Mouse (Mus musculus) thymus, adult 2 months (tissue): Measurements from ENCODE around the gene Slc22a14. TPM values are rescaled to one million over a fixed set of nuclear protein-coding genes. Genes with fewer than 3 reads are reported as not detected.
A peak's percentile ranks its signal among the peaks of the same experiment; 100 is the strongest.

Source experiments
- DNase-seq: peaks from one replicate; pipeline ENCODE4 v3.0.0; 2021
- H3K27ac ChIP-seq: fragments of 200-500 bp; 2 replicates; pipeline ENCODE4 v1.5.1; 2012; ENCODE audit warnings: low read length, control low read depth; ENCODE audit not compliant: control insufficient read depth, insufficient read depth
- H3K27me3 ChIP-seq: fragments of 200-500 bp; 2 replicates; pipeline ENCODE4 v1.6.1; 2012; ENCODE audit warnings: mild to moderate bottlenecking, low read length, moderate library complexity, mixed read lengths; ENCODE audit not compliant: control insufficient read depth, insufficient read depth
- H3K36me3 ChIP-seq: fragments of 200-500 bp; 2 replicates; pipeline ENCODE4 v1.6.1; 2012; ENCODE audit warnings: mild to moderate bottlenecking, low read length, moderate library complexity; ENCODE audit not compliant: control insufficient read depth, insufficient read depth
- H3K4me1 ChIP-seq: fragments of 200-500 bp; replicated peaks from 2 replicates; pipeline ENCODE4 v1.6.1; 2012; ENCODE audit warnings: low read length; ENCODE audit not compliant: control insufficient read depth, insufficient read depth
- H3K4me3 ChIP-seq: fragments of 200-500 bp; 2 replicates; pipeline ENCODE4 v1.5.1; 2012; ENCODE audit warnings: mild to moderate bottlenecking, low read length, control low read depth, moderate library complexity; ENCODE audit not compliant: control insufficient read depth, insufficient read depth
- CTCF ChIP-seq: fragments of 200-500 bp; IDR thresholded peaks from 2 replicates; pipeline ENCODE4 v1.5.1; 2012; ENCODE audit warnings: mild to moderate bottlenecking, control low read depth, low read length, moderate library complexity, borderline replicate concordance; ENCODE audit not compliant: control insufficient read depth, poor library complexity, insufficient read depth; ENCODE audit errors: extremely low read depth
- POLR2A ChIP-seq: fragments of 200-500 bp; IDR thresholded peaks from 2 replicates; pipeline ENCODE4 v1.6.1; 2012; ENCODE audit warnings: mild to moderate bottlenecking, low read length, control low read depth, moderate library complexity; ENCODE audit not compliant: control insufficient read depth, poor library complexity, insufficient read depth; ENCODE audit errors: extremely low read depth
- WGBS: fragments of 180-500 bp; shearing (Covaris S2); methylation state at CpG from one replicate; pipeline ENCODE4 v1.1.7; 2018; 5-methylcytosine and 5-hydroxymethylcytosine counted together
- polyA plus RNA-seq: library from polyadenylated mRNA; depleted of rRNA; stranded (reverse); fragments of >200 nt; gene quantifications from 2 replicates; pipeline ENCODE4 v1.2.3, GENCODE M21; 2012; rRNA removed

The Slc22a14 gene
- polyA plus RNA-seq: 0.16 and 0.17 TPM in 2 replicates

DNA sequence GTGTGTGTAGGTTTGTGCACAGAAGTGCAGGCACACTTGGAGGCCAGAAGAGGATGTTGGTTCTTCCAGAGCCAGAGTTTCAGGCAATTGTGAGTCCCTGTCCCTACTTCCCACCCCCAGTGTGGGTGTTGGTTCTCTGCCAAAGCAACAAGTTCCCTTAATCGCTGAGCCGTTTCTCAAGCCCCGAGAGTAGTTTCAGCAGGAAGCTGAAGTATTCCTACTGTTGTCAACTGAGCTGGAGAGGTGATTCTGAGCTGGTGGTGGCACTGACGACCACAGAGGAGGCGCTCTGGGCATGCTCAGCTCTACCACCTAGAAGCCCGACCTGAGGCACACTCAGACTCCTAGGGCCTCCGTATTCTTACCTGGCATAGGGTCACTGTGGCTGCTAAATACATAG, at the start of gene Slc22a14:
Gene Slc22a14, minus strand, starts transcription at position 270 of the 400 bp plus-strand sequence.
- no peak within 1 kb of the TSS for H3K27ac ChIP-seq
- TF ChIP-seq CTCF: no peak
- TF ChIP-seq POLR2A: no peak
- H3K36me3 ChIP-seq: no peaks in the 10 kb centered on the region
- no peaks in the 10 kb centered on the region for H3K4me1 ChIP-seq
- H3K27me3 ChIP-seq: no peaks in the 10 kb centered on the region
- no peak within 1 kb of the TSS for H3K4me3 ChIP-seq
- 36% methylated on average over 7 of the region's 7 CpGs for WGBS
- no peak for DNase-seq

DNA sequence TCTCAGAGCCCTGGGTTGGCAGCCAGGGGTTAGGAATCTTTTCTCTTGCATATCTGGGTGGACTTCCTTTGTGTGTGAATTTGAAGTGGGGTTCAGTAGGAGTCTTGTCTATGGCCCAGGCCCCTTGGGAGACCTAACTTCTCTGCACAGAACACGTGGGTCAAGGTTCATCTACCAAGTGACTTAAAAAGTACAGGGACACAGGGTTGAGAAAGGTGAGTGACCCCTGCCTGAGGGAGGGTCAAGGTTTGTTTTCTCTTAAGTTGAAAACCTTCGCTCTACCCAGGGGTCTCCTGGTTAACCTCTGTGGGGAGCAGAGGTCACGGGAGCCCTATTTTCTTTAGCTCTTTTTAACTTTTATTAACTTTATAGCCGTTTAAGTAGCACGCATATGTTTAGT, 44.5 kb upstream of the Slc22a14 start:
- H3K27me3 ChIP-seq: no peaks in the 10 kb centered on the region
- no peak overlapping the region for H3K27ac ChIP-seq
- H3K36me3 ChIP-seq: no peaks in the 10 kb centered on the region
- no peak for DNase-seq
- no peak overlapping the region for H3K4me3 ChIP-seq
- 94% methylated on average over 5 of the region's 5 CpGs for WGBS
- H3K4me1 ChIP-seq: no peaks in the 10 kb centered on the region
- TF ChIP-seq CTCF (no peak), POLR2A (no peak)

DNA sequence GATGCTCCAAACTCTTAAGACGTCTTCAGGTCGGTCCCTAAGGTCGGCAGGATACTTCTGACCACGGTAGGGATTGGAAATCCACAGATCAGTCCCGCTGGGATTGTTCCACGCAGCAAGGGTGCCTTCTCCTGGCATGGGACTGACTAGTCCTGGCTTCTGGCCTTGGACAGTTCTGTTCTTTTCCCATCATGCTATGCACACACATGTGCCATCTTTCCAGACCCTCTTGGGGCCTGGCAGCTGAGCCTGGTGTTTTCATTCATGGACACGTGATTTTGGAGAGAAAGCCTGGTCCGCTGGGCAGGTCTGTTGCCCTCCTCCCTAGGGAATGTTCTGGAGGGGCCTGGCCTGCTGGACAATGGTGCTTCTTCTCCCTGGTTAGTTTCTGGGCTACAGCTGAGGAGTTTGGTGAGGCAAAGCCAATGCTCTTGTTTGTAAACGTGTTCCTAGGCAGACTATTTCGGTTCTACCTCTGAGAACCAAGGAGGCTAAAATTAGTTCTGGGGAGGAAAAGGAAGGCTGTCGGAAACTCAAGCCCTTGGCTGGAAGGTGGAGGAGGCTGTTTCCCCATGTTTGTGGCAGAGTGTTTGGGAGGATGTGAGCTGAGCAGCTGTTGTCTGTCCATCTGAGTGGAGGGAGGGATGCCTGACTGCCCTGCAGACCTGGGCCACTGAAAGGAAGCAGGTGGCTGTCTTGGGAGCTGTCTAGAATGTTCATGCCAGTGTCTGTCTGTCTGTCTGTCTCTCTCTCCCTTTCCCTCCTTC, 43.7 kb upstream of the Slc22a14 start:
- WGBS: 85% methylated on average over 11 of the region's 11 CpGs
- no peaks in the 10 kb centered on the region for H3K27me3 ChIP-seq
- TF ChIP-seq CTCF: no peak
- no peak for TF ChIP-seq POLR2A
- H3K4me3 ChIP-seq: no peak overlapping the region
- no peak overlapping the region for H3K27ac ChIP-seq
- no peak for DNase-seq
- H3K36me3 ChIP-seq: no peaks in the 10 kb centered on the region
- peaks cover 3% of the 10 kb centered on the region; the same call in 1 of the 2 replicates for H3K4me1 ChIP-seq

DNA sequence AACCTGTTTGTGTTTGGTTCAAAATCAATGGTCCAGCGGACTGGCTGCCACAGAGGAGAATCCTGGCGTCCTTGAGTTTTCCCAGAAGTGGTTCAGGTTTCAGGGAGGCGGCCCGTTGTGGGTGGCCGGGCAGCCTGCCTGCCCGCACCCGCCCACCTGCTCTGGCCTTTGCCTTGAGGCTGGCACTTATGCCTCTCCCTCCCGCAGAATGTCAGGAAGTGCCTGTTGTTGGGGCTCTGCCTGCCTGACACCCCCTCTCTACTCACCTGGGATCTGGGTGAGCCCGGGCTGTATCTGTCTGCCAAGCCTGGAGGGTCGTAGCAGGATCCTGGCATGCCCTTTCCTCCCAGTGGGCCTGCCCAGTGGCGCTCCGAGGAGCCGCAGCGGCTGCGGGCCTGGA, 42.5 kb upstream of the Slc22a14 start:
- no peaks in the 10 kb centered on the region for H3K36me3 ChIP-seq
- no peak overlapping the region for H3K27ac ChIP-seq
- DNase-seq: no peak
- TF ChIP-seq CTCF: no peak
- TF ChIP-seq POLR2A: no peak
- peaks cover 15% of the 10 kb centered on the region for H3K4me1 ChIP-seq
- WGBS: 96% methylated on average over 15 of the region's 15 CpGs
- H3K4me3 ChIP-seq: no peak overlapping the region
- H3K27me3 ChIP-seq: no peaks in the 10 kb centered on the region; the same call in 1 of the 2 replicates

DNA sequence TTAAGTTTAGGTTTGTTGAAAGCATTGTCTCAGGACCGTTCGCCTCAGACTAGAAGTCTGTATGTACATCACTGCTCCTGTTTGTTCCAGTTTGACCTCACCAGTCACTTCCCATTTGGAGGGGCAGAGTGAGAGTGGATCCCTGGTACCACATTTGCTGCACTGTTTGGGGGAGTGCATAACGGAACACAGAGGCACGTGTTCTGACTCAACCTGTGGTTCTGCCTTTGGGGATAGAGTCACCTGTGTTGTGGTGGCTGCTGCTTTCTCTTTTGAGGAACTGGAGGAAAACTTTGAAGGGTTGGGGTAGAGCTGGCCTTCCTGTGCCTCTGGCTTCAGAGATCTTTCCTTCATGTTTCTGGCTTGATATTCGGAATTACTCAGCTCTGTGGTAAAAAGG, 38.7 kb upstream of the Slc22a14 start:
- H3K27me3 ChIP-seq: no peaks in the 10 kb centered on the region; the same call in 1 of the 2 replicates
- H3K4me1 ChIP-seq: peaks cover 25% of the 10 kb centered on the region
- TF ChIP-seq CTCF (no peak), POLR2A (no peak)
- DNase-seq: no peak
- WGBS: 5% methylated on average over 5 of the region's 5 CpGs
- no peak overlapping the region for H3K27ac ChIP-seq
- H3K36me3 ChIP-seq: no peaks in the 10 kb centered on the region
- H3K4me3 ChIP-seq: no peak overlapping the region

DNA sequence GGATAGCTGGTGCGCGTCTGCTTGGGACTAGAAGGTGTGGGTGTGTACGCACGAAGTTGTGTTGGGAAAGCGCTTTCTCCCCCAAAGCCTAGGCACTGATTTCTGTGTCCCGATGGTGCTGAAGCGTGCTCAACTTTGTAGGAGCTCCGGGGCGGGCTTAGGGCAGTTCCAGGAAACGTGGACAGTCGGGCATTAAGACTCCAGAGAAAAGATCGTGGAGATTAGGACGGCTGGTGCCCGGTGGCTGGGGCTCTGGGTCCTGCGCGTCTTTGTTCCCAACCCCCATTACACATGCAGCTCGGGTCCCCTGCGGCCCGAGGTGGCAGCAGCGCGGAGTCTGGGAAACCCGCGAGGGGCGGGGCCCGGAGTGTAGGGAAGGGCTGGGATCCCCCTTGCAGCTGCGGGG, 37.9 kb upstream of the Slc22a14 start:
- TF ChIP-seq CTCF: no peak
- TF ChIP-seq POLR2A: no peak
- WGBS: under 1% methylated on average over 26 of the region's 26 CpGs
- DNase-seq: peak; percentile 34
- peaks cover 25% of the 10 kb centered on the region for H3K4me1 ChIP-seq
- H3K4me3 ChIP-seq: peak overlapping the region; percentile 55
- H3K36me3 ChIP-seq: no peaks in the 10 kb centered on the region
- no peak overlapping the region for H3K27ac ChIP-seq
- H3K27me3 ChIP-seq: no peaks in the 10 kb centered on the region; the same call in 1 of the 2 replicates
